Mouse (Mus musculus): ENCODE results near the gene Sike1.

GRCm38 (mm10) chr3:102991041-102991440 is 4.5 kb upstream of the Sike1 start:
- no peak for TF ChIP-seq NANOG (IDR thresholded peaks at IDR 0.05; ENCODE audit: borderline replicate concordance, low read length)
- TF ChIP-seq CTCF (conservative IDR thresholded peaks at IDR 0.05; ENCODE audit: low read length): no peak
